In the genomic region with DNA sequence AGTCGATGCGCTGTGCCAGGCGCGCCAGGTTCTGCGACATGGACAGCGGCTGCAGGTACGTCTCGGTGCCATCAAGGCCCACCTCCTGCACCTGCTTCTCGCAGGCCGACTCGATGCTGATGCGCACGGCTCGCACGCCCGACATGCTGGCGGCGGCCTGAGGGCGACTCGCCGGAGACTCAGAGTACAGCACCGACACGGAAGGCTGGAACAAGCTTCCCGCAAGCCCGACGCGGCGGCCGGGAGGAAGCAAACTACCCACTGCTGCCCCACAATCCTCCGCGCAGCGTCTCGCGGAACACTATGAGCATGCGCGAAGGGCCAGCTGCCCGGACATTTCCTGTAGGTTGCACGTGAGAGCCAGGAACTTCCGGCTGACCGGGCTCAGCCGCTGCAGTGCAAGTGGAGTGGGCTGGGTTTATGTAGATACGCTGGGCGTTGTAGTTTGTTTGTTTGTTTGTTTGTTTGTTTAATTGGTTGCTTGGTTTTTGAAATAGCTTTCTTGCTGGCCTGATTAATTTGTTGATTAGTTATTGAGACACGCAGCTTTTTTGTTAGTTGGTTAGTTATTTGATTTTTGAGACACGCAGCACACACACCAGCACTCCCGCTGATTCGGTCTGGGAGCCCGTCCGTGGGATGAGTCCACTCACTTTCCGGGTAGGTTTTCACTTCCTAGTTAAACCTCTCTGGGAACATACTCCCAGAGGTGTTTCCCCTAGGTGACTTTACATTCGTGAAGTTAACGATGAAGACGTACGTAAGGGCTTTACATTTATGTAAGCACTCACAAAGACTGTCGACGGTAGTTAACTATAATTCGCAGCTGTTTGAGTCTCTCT, we compare ENCODE assay signal across 8 mouse cellular contexts. TPM values are rescaled to one million over a fixed set of nuclear protein-coding genes. Genes with fewer than 3 reads are reported as not detected.
DNase-seq lines count a peak whose midpoint lies in the region; ATAC-seq and TF ChIP-seq lines count a peak whose summit lies in the region.

A gene (minus strand): TSS at position 283 of the 842 bp plus-strand sequence.

- peaks cover 54% of the 10 kb centered on the region for H3K36me3 ChIP-seq in megakaryocyte, embryonic 14.5 days (replicated peaks; ENCODE audit: low read length)

- peak within 1 kb of the TSS; percentile 88 for H3K4me3 ChIP-seq in cortical plate, adult 2 months (ENCODE audit: insufficient read depth, low read length)
- H3K4me3 ChIP-seq in megakaryocyte, embryonic 14.5 days (replicated peaks) = peak within 1 kb of the TSS; percentile 94

- H3K9me3 ChIP-seq in megakaryocyte, embryonic 14.5 days = no peaks in the 10 kb centered on the region

- no peaks in the 10 kb centered on the region for H3K27me3 ChIP-seq in megakaryocyte, embryonic 14.5 days (replicated peaks)

- no peak for TF ChIP-seq CTCF in cortical plate, adult 2 months (IDR thresholded peaks at IDR 0.05; ENCODE audit: extremely low read depth, insufficient read depth, low read length)

- H3K27ac ChIP-seq in cortical plate, adult 2 months (ENCODE audit: insufficient read depth, low read length) = peak within 1 kb of the TSS; percentile 55

- peak; percentile 85 for TF ChIP-seq POLR2A in cortical plate, adult 2 months (IDR thresholded peaks at IDR 0.05; ENCODE audit: extremely low read depth, insufficient read depth, low read length)

- peak; percentile 91 for ATAC-seq in activated CD4-positive, CD25-positive, alpha-beta regulatory T cell, adult 4 months

- peaks cover 3% of the 10 kb centered on the region; the same call in 1 of the 2 replicates for H3K4me1 ChIP-seq in cortical plate, adult 2 months (ENCODE audit: control insufficient read depth, insufficient read depth, low read length)
- peaks cover 47% of the 10 kb centered on the region for H3K4me1 ChIP-seq in megakaryocyte, embryonic 14.5 days

- DNase-seq in gastrocnemius, adult 8-10 months (ENCODE audit: low spot score in 2 of 2) = peak; percentile 79 to 87
- peak; percentile 81 for DNase-seq in hindlimb bud, embryonic 11.5 days (ENCODE audit: extremely low spot score, low read depth, low spot score)
- peak; percentile 87 to 91 for DNase-seq in left cerebral cortex, adult 8-10 months (ENCODE audit: low spot score in 2 of 2)
- peak; percentile 96 for DNase-seq in right cerebral cortex, postnatal 10 days (ENCODE audit: low spot score in 2 of 2)
- DNase-seq in urinary bladder, postnatal 25 days (ENCODE audit: low spot score) = peak; percentile 85

RNA-seq across cellular contexts. Expression of the gene that starts here (rescaled TPM):
- 10 to 100 TPM; 23.7 to 33.2 TPM for polyA plus RNA-seq in activated CD4-positive, CD25-positive, alpha-beta regulatory T cell, adult 4 months (2017; shearing (Covaris generic))
- 38.0 and 41.9 TPM in 2 replicates for polyA plus RNA-seq in cortical plate, adult 2 months (2012; rRNA removed)
- 10 to 100 TPM in 2 of 4 experiments, 1 to 10 TPM in 2; 9.5 to 11.0 (median 10.3) TPM for total RNA-seq in gastrocnemius, adult 8-10 months (2022)
- total RNA-seq in left cerebral cortex, adult 8-10 months (2022) = 10 to 100 TPM; 34.6 to 43.3 (median 39.4) TPM
- 1.0 and 7.6 TPM in 2 replicates for polyA plus RNA-seq in megakaryocyte, embryonic 14.5 days (2012; ENCODE audit: insufficient read depth, low replicate concordance)

Comparison
In these comparisons a context has a peak if more than half of its experiments do, and no peak if none do; other contexts are left out.
1. Peak in every context shown above with its lines: DNase-seq, ATAC-seq, H3K4me3 ChIP-seq and H3K27ac ChIP-seq.